Mouse (Mus musculus) ES-E14 (cell line): ENCODE measurements around the gene Osr1. TPM values are rescaled to one million over a fixed set of nuclear protein-coding genes. Genes with fewer than 3 reads are reported as not detected.

ENCODE experiments used
- DNase-seq: peaks from one replicate; pipeline ENCODE4 v3.0.0-alpha.2; 2013; ENCODE audit warnings: low read depth, low spot score
- H3K27ac ChIP-seq: 2 replicates; pipeline ENCODE4 v1.5.1; 2012; ENCODE audit warnings: low read depth, mild to moderate bottlenecking, low read length, moderate library complexity, mixed read lengths; ENCODE audit not compliant: poor library complexity, insufficient read depth, severe bottlenecking
- H3K36me3 ChIP-seq: 2 replicates; pipeline ENCODE4 v1.6.1; 2012; ENCODE audit warnings: mild to moderate bottlenecking, low read length, moderate library complexity, mixed read lengths; ENCODE audit not compliant: control insufficient read depth, poor library complexity, insufficient read depth, severe bottlenecking
- H3K4me1 ChIP-seq, 2 experiments: fragments of 150-350 bp in 1 of 2; sonication (generic) in 1 of 2; 2 replicates each; pipeline ENCODE4 v1.6.1; 2012; ENCODE audit warnings: low read length in 2 of 2, mild to moderate bottlenecking in 1 of 2, mixed read lengths in 1 of 2; ENCODE audit not compliant: control insufficient read depth in 2 of 2, insufficient read depth in 2 of 2, poor library complexity in 1 of 2
- H3K4me3 ChIP-seq, 2 experiments: fragments of 150-350 bp in 1 of 2; sonication (generic) in 1 of 2; 2 replicates each; pipeline ENCODE4 v1.5.1; 2012; ENCODE audit warnings: low read length in 2 of 2, low read depth in 1 of 2, mild to moderate bottlenecking in 1 of 2, mixed read lengths in 1 of 2; ENCODE audit not compliant: insufficient read depth in 1 of 2, poor library complexity in 1 of 2, severe bottlenecking in 1 of 2
- H3K9ac ChIP-seq: 2 replicates; pipeline ENCODE4 v1.6.1; 2012; ENCODE audit warnings: low read depth, mild to moderate bottlenecking, low read length, mixed read lengths; ENCODE audit not compliant: poor library complexity, insufficient read depth, severe bottlenecking
- H3K9me3 ChIP-seq: fragments of 150-350 bp; sonication (generic); 2 replicates; pipeline ENCODE4 v1.6.1; 2012; ENCODE audit warnings: low read depth, mild to moderate bottlenecking, low read length; ENCODE audit not compliant: control insufficient read depth, insufficient read depth
- CHD2 ChIP-seq: IDR thresholded peaks from 2 replicates; pipeline ENCODE4 v1.6.1; 2014; ENCODE audit warnings: mild to moderate bottlenecking, low read depth, low read length, inconsistent platforms
- HCFC1 ChIP-seq: IDR thresholded peaks from 2 replicates; pipeline ENCODE4 v1.6.1; 2012; ENCODE audit warnings: low read length, inconsistent platforms, borderline replicate concordance; ENCODE audit not compliant: insufficient read depth
- MAFK ChIP-seq: IDR thresholded peaks from 2 replicates; pipeline ENCODE4 v1.6.1; 2014; ENCODE audit warnings: mild to moderate bottlenecking, low read depth, low read length, inconsistent platforms; ENCODE audit not compliant: insufficient read depth
- ZC3H11A ChIP-seq: IDR thresholded peaks from 2 replicates; pipeline ENCODE4 v1.6.1; 2012; ENCODE audit warnings: low read depth, mild to moderate bottlenecking, inconsistent platforms, low read length, borderline replicate concordance
- ZNF384 ChIP-seq: IDR thresholded peaks from 2 replicates; pipeline ENCODE4 v1.6.1; 2012; ENCODE audit warnings: low read depth, low read length, inconsistent platforms
- in situ Hi-C, 2 experiments: fragments of 600-800 bp; cut with MboI; formaldehyde crosslinking; loops; one replicate each; pipeline ENCODE4 v1.15.1; 2025; ENCODE audit warnings: low sequenced_read_pairs in 2 of 2, inconsistent platforms in 1 of 2; ENCODE audit not compliant: unreplicated experiment in 2 of 2
- total RNA-seq: library from RNA; depleted of rRNA; stranded (reverse); fragments of 300-350 nt; gene quantifications from 2 replicates; pipeline ENCODE4 v1.2.3, GENCODE M21; 2012

Gene Osr1
- total RNA-seq, 1 experiment, result 0.09 TPM

GRCm38 (mm10) chr12:9575158-9576042 lies 5.5 kb downstream of the Osr1 start:
- Histone ChIP-seq H3K36me3 (no peaks in the 10 kb centered on the region), H3K4me1 (peaks cover 0 to 4% of the 10 kb centered on the region in 2 experiments; a peak in 1 of 4 replicates), H3K4me3 (no peak overlapping the region), H3K9ac (no peak overlapping the region), H3K9me3 (no peaks in the 10 kb centered on the region), H3K27ac (no peak overlapping the region)
- DNase-seq, result no peak
- TF ChIP-seq ZNF384 (no peak), ZC3H11A (no peak), CHD2 (no peak), HCFC1 (no peak), MAFK (no peak)
- in situ Hi-C loops, result loop anchor here in 1 of 2 experiments (5.0 to 25.0 kb wide), 5 partner anchors 148 to 1587 kb away; partner anchors contain the start of gene Kcns3

- TF ChIP-seq ZNF384, result no peak
- no peak for TF ChIP-seq CHD2
- TF ChIP-seq MAFK, result no peak
- TF ChIP-seq HCFC1, result no peak
- no peak for TF ChIP-seq ZC3H11A
- Histone ChIP-seq H3K4me1 (peaks cover 0 to 4% of the 10 kb centered on the region in 2 experiments; a peak in 1 of 4 replicates), H3K27ac (no peak overlapping the region), H3K9me3 (no peaks in the 10 kb centered on the region), H3K4me3 (no peak overlapping the region), H3K36me3 (no peaks in the 10 kb centered on the region), H3K9ac (no peak overlapping the region)
- in situ Hi-C loops, result loop anchor here in 1 of 2 experiments (5.0 to 25.0 kb wide), 5 partner anchors 149 to 1586 kb away; partner anchors contain the start of gene Kcns3
- no peak for DNase-seq
Observed at GRCm38 (mm10) chr12:9576043-9576538, 6.2 kb downstream of the Osr1 start.

- DNase-seq, result no peak
- no peak for TF ChIP-seq CHD2
- no peak for TF ChIP-seq MAFK
- TF ChIP-seq ZC3H11A, result no peak
- H3K9ac ChIP-seq, result no peak overlapping the region
- no peak overlapping the region for H3K4me3 ChIP-seq
- H3K9me3 ChIP-seq, result no peaks in the 10 kb centered on the region
- in situ Hi-C loops, result loop anchor here in 1 of 2 experiments (5.0 to 25.0 kb wide), 5 partner anchors 150 to 1585 kb away; partner anchors contain the start of gene Kcns3
- H3K36me3 ChIP-seq, result no peaks in the 10 kb centered on the region
- peaks cover 0 to 4% of the 10 kb centered on the region in 2 experiments; a peak in 1 of 4 replicates for H3K4me1 ChIP-seq
- no peak overlapping the region for H3K27ac ChIP-seq
Observed at GRCm38 (mm10) chr12:9577610-9578009, 7.7 kb downstream of the Osr1 start.

- TF ChIP-seq CHD2 (no peak), ZNF384 (no peak), MAFK (no peak), HCFC1 (no peak), ZC3H11A (no peak)
- Histone ChIP-seq H3K9ac (no peak overlapping the region), H3K4me3 (no peak overlapping the region), H3K4me1 (peaks cover 0 to 4% of the 10 kb centered on the region in 2 experiments; a peak in 1 of 4 replicates), H3K9me3 (no peaks in the 10 kb centered on the region), H3K27ac (no peak overlapping the region), H3K36me3 (no peaks in the 10 kb centered on the region)
- in situ Hi-C loops, result loop anchor here in 1 of 2 experiments (5.0 to 25.0 kb wide), 5 partner anchors 151 to 1584 kb away; partner anchors contain the start of gene Kcns3
- DNase-seq, result no peak
Observed at GRCm38 (mm10) chr12:9578591-9578990, 8.7 kb downstream of the Osr1 start.
